Mouse (Mus musculus) fibroblast of lung, adult 2 months (primary cell): ENCODE measurements around the gene Agpat3.
A peak's percentile ranks its signal among the peaks of the same experiment; 100 is the strongest.

ENCODE experiments used
- DNase-seq: peaks from one replicate; pipeline ENCODE4 v3.0.0-alpha.2; 2011; ENCODE audit warnings: low read depth

The Agpat3 gene

GRCm38 (mm10) chr10:78351887-78352665 lies at the start of gene Agpat3:
Agpat3 (minus strand) TSS chr10:78352489.
- DNase-seq: no peak

GRCm38 (mm10) chr10:78401127-78401526 lies 48.8 kb upstream of the Agpat3 start:
- DNase-seq: no peak

- DNase-seq: no peak
Observed at GRCm38 (mm10) chr10:78399090-78399657, 46.9 kb upstream of the Agpat3 start.

- no peak for DNase-seq
Observed at GRCm38 (mm10) chr10:78396625-78396885, 44.3 kb upstream of the Agpat3 start.

- DNase-seq: peak; percentile 67
Observed at GRCm38 (mm10) chr10:78395819-78396624, 43.7 kb upstream of the Agpat3 start.

- DNase-seq: no peak
Observed at GRCm38 (mm10) chr10:78395377-78395776, 43.1 kb upstream of the Agpat3 start.

- peak; percentile 27 for DNase-seq
Observed at GRCm38 (mm10) chr10:78392072-78392471, 39.8 kb upstream of the Agpat3 start.

GRCm38 (mm10) chr10:78390982-78391470 lies 38.7 kb upstream of the Agpat3 start:
- no peak for DNase-seq

- DNase-seq: no peak
Observed at GRCm38 (mm10) chr10:78388216-78388980, 36.1 kb upstream of the Agpat3 start.

GRCm38 (mm10) chr10:78385520-78385919 lies 33.2 kb upstream of the Agpat3 start:
- no peak for DNase-seq

- no peak for DNase-seq
Observed at GRCm38 (mm10) chr10:78383567-78383966, 31.3 kb upstream of the Agpat3 start.

GRCm38 (mm10) chr10:78378516-78378915 lies 26.2 kb upstream of the Agpat3 start:
- DNase-seq: no peak

GRCm38 (mm10) chr10:78372681-78373668 lies 20.7 kb upstream of the Agpat3 start:
- DNase-seq: no peak

- DNase-seq: no peak
Observed at GRCm38 (mm10) chr10:78371746-78372145, 19.5 kb upstream of the Agpat3 start.

- no peak for DNase-seq
Observed at GRCm38 (mm10) chr10:78367586-78367985, 15.3 kb upstream of the Agpat3 start.

GRCm38 (mm10) chr10:78366851-78367312 lies 14.6 kb upstream of the Agpat3 start:
- no peak for DNase-seq

GRCm38 (mm10) chr10:78366195-78366834 lies 14.0 kb upstream of the Agpat3 start:
- no peak for DNase-seq

GRCm38 (mm10) chr10:78365555-78365954 lies 13.3 kb upstream of the Agpat3 start:
- DNase-seq: no peak

GRCm38 (mm10) chr10:78364106-78364505 lies 11.8 kb upstream of the Agpat3 start:
- DNase-seq: no peak

GRCm38 (mm10) chr10:78363366-78363765 lies 11.1 kb upstream of the Agpat3 start:
- DNase-seq: no peak
